Mouse (Mus musculus) spleen, adult 2 months (tissue): ENCODE measurements around the gene Cd300lg.

ENCODE experiments used
- CTCF ChIP-seq: fragments of 200-500 bp; IDR thresholded peaks from 2 replicates; pipeline ENCODE4 v1.5.1; 2011; ENCODE audit warnings: mild to moderate bottlenecking, inconsistent platforms; ENCODE audit not compliant: insufficient read depth, insufficient read length, insufficient replicate concordance; ENCODE audit errors: extremely low read depth
- POLR2A ChIP-seq: fragments of 200-500 bp; IDR thresholded peaks from 2 replicates; pipeline ENCODE4 v1.6.1; 2011; ENCODE audit warnings: low read depth, low read length, inconsistent platforms

DNA sequence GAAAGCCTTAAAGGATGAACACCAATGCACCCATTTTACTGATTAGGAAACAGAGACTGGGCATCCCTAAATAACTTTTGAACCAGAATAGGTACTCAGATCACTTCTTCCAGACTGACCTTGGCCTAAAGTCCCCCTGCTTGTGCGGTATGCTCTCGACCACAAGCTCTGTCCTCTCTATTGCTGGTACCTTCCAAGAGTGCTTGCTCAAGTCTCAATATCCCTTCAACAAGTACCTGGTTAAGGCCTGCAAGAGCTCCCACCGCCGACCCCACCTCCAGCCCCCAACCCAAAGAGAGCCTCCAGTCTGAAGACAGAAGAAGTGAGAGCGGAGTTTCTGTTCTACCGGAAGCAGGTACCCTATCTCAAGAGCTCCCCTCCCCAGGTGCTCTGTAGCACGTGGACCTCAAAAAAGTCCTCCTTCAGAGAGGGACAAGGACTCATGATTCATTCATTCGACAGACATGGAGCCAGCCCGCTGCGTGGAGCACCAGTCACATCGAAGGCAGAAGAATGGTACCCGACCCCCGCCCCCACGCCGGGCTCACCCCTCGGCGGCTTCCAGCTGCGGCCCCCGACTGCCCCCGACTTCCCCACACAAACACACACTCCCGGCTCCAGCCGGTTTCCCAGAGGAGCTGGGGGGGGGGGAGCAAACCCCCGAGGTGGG is 15.2 kb upstream of the Cd300lg start:
- TF ChIP-seq CTCF (no peak), POLR2A (no peak)
